Mouse (Mus musculus): Measurements from ENCODE around the gene B3gntl1.

B3gntl1 gene

DNA sequence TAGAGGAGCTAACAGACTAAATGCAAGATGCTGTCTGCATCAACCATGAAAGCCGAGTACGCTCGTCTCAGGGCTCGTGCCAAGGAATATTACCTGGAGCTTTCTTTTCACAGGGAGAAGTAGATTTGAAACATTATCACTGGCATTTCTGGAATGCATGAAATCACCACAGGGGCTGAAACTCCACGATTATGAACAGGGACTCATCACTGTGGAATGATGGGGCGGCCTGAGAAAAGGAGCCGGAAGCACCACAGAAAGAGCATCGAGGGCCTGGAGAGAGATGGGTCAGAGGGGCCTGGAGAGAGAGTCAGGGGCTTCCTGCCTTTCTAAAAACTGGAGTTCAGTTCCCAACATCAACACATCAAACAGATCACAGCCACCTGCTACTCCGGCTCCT, 25.6 kb downstream of the B3gntl1 start:
- peak; percentile 67 for DNase-seq (ENCODE audit: low read depth)

DNA sequence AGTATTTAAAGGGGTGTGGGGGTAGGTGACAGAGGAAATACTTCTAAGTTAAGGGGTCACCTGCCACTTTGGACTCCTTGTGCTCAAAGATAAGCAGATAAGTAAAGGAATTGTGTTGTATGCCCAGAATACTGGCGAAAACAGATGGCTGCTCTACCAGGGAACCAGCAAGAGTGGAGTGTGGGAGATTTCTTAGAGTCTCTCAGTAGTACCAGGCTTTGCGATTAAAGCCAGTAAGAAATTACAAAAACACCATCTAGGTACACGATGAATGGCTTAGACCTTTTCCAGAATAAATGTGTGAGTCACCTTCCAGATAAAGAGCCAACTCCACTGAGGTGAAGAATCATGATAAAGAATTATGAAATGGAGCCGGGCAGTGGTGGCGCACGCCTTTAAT, 27.6 kb downstream of the B3gntl1 start:
- no peak for DNase-seq (ENCODE audit: low read depth)

DNA sequence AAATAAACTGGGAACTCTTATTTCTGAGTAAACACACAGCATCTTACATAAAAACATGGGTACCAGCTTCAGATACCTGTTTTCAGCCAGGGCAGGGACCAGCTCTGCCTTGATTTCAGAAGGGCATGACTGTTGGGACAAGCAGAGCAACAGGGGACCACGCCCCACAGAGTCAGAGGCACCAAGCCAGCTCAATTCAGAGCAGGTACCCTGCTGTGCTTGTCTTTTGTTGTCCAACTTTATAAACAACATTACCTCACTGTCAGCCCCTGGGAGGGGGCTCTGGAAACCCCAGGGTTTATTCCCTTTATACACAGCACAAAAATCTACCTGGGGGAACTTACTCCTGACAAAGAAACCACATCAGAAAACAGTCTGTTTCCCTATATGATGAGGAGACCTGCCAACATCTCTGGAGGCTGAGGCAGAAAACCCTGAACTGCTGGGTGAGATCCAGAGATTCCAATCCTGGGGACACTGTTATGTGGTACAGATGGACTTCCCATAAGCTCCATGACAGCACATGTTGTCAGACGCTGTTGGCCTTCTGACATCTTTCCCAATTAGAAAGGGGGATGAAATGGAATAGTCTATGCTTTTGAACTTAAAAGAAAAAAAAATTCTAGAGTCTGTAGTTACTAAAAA, 31.3 kb downstream of the B3gntl1 start:
- no peak for DNase-seq (ENCODE audit: low read depth)

DNA sequence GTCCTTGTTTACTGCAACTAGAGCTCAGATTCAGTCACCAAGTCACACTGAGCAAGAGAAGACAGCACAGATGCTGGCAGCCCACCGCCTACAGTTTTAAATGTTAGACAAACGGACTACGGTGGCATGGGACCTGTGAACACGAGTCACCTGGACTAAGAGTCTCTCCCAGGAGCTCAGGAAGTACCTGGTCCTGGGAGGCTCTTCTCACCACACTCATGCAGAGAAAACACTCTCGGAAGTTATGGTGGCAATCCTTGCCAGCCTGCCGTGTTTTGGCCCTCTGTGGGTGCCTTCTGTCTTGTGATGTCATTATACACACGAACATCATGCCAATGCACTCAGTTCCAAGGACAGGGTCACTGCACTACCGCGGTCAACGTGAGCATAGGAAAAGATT, 36.3 kb downstream of the B3gntl1 start:
- no peak for DNase-seq (ENCODE audit: low read depth)

DNA sequence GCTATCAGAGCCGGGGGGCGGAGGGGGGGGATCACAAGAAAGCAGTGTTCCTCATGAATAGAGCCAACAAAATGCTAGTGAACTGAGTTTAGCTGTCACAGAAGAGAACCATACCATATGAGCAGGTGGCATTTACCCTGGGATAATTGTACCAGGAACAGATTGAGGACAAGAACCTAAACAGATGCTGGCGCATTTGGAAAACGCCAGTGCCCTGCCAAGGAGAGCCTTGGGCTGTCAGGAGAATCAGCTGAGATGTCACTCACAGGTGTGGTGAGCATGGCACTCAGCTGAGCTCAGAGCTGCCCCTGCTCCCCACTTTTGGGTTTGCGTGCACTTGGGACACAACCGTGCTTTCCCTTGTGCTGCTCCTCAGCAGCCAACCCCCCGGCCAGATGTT, 41.5 kb downstream of the B3gntl1 start:
- DNase-seq (ENCODE audit: low read depth), result no peak

DNA sequence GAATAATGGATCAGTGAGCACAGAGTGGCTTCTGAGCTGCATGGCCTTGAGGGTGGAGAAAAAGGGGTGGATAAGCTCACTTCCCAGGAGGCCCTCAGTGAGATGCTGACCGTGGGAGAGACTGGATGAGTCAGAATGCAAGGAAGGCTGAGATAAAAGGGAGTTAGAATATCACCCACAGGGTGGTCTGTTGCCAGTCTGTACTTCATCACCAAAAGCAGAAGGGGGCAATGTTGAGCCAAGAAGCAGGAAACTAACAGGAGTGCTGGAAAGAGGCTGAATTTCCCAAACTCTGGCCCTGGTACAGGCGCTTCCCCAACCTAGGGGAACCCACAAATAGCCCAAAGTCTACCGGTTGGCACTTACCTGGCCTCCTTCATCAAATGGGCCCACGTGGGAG, 42.5 kb downstream of the B3gntl1 start:
- peak; percentile 69 for DNase-seq (ENCODE audit: low read depth)

DNA sequence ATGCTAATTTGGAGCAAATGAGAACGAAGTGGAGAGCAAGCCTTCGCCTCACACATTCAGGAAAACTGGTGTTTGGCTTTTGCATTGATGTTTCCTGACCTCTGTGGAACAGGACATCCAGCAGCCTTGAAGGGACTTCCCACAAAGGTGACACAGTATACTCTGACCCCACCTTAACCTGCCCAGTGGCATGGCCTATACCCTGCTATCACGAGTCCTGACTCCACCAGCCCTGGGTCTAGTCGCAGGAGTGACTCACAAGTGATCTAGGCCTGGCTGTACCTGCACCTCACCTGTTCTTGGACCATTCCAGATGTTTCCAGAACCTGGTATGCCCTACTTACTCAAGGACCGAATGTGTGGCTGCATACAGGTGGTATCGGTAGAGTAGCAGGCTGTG, 43.4 kb downstream of the B3gntl1 start:
- no peak for DNase-seq (ENCODE audit: low read depth)

DNA sequence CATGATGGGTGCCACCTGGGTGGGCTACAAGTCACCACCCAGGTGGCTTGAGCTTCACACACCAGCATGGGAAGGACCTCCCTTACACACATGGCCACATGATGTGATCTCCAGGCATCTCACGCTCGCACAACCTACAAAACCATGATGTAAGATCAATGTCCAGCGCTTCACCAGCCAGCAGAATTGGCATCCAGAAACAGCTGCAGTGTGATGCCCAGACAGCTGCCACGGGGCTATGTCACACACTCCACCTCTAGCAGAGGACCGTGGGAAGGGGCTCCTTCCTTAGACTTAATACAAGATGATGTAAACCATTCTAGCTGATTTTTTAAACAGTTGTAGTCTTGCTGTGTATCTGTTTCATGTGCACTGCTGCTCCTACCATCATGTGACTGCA, 45.4 kb downstream of the B3gntl1 start:
- DNase-seq (ENCODE audit: low read depth), result no peak

DNA sequence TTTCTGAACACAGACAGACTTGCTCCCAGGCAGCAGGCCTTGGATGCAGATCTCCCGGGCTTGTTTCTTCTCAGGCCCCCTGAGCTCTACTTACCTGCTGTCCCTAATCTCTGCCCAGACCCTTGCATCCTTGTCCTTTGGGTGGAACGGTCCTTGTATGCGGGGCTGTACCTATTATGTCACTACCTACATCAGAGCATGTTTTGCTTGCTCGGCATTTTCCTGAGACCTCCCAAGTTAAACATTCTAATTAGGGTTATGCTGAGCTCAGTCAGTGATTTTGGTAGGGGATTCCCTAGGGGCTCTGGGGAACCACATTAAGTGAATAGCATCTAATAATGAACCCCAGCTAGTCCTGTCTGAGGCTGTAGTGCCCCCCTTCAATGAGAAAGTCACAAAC, 47.9 kb downstream of the B3gntl1 start:
- no peak for DNase-seq (ENCODE audit: low read depth)

DNA sequence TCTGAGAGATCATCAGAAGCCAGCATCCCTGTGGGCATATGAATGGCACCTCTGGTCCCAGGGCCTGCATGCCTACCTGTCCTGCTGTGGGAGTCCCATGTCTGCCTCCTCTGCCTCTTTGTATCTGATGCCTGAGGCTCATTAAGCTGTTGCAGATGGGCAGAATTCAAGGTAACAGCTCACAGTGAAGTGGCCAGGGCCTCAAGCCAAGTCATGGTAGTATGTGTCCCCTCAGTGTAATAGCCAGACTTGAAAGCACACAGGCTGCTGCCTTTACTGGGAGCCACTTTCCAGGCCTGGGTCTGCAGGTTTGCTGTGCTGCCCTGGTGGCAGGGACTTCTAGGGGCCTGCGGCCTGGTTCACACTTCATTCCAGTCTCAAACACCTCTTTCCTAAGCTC, 55.6 kb downstream of the B3gntl1 start:
- DNase-seq (ENCODE audit: low read depth), result no peak

DNA sequence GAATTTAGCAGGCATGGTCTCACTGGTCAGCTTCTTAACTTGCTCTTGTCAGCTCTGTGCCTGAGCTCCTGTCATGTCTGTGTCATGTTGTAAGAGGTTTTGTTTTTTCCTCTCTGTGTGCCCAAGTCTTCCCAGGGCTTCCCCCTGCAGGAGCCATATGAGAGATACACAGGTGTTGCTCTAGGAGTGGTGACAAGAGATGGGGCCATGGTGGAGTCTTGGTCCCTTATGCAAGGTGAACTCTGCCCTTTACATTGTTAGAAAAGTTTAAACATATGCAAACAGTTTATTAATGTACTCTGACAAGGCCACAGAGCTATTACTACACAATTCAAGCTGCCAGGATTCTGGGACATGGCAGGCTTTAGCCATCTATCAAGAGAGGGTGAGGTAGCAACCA, 56.5 kb downstream of the B3gntl1 start:
- no peak for DNase-seq (ENCODE audit: low read depth)

DNA sequence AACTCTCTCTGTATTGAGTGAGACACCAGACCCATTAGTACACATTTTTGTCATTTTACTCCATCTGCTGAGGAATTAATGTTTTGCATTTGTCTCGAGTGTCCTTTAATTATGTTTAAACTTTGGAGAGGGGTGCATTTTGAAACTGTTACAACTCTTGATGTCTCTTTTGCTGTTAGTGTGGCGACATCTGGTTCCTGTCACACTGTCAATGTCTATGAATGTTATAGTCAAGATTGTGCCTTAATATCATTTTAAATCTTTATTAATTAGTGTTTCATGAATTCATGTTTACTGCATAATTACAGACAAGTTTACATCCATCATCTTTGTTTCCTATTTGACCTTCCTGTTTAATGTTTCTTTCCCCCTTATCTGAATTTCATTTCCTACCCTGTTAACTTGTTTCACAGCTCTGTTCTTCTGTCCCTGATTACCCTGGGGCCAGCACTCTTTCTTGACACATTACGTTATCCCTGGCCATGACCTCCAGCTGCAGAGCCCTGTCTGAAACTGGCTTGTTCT, 56.9 kb downstream of the B3gntl1 start:
- no peak for DNase-seq (ENCODE audit: low read depth)

DNA sequence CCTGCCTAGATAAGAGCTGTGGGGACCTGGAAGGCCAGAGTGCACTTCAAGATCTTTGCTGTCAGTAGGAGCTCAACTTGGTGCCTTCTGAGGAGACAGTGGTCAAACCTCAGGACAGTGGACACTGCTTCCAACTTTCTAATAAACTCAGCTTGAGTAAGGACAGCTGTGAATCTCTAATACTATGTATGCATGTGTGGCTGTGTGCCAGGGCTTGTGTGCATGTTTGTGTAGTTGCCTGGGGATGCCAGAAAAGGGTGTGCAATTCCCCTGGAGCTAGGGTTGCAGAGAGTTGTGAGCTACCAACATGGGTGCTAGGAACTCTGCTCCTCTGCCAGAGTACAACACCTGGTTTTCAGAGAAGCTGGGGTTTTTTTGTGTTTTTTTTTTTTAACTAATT, 62.0 kb downstream of the B3gntl1 start:
- peak; percentile 52 for DNase-seq (ENCODE audit: low read depth)

DNA sequence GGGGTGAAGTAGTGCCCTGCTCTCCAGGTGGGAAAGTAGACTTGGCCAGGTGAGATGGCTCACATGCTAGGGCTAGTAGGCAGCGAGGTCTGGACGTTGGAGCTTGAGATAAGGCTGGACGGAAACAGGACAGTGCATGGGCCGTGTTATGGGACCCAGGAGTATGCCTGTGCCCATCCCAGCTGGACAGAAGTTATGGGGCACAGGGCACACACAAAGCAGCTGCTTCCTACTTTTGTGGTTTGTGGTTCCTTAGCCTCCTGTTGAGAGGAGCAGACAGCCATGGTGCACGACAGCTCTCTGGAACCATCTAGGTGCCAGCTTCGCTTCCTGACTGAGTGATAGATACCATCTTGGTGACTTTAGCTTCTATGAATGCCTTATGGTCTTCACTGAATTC, 67.3 kb downstream of the B3gntl1 start:
- DNase-seq (ENCODE audit: low read depth), result no peak

DNA sequence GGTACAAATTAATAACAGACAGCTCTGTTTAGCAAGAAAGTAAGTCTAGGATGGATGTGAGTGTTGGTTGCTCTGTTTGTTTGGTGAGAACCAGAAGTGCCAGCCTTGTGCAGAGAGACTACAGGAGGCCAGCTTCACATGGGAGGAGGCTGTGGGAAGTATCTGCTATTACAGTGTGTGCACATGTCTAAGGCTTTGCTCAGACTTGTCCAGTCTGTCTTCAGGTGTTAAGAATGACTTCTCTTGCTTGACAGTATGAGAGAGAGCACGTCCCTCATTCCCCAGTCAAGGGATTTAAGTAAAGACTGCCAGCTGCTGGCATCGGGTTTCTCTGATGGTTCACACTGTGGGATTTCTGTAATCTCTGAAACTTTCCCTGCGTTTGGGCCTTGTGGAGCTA, 71.5 kb downstream of the B3gntl1 start:
- peak; percentile 32 for DNase-seq (ENCODE audit: low read depth)

DNA sequence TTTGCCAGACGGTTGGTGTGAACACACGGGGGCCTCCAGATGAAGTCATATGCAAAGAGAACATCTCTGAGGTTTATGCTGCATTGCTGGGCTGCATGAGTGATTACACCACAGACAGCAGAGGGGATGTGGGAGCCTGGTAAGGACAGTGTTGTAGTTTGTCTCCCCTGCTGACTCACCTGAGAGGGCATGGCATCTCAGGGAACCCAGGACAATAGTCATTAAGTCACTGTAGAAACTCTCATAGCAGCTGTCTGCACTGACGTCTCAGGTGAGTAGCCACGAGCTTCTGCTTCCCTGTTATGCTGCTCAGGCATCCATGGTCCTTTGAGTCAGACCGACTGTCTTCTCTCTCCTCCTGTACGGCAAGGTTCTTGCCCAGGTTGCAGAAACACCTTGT, 75.7 kb downstream of the B3gntl1 start:
- DNase-seq (ENCODE audit: low read depth), result no peak

DNA sequence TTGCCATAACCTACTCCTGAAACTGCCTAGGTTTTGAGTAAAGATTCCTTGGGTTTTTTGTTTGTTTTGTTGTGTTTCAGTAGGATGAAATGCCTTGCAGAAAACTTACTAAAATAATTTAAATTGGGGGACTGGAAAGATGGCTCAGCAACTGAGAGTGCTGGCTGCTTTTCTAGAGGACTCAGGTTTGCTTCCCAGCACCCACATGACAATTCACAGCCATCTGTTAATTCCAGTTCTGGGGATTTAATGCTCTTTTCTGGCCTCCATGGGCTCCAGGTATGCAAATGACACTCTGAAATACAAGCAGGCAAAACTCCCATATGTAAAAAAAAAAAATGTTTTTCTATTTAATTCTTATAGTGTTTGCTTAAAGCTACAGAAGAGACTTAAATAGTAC, 91.1 kb downstream of the B3gntl1 start:
- no peak for DNase-seq (ENCODE audit: low read depth)

All from NIH3T3 (cell line).